ENCODE assay signal across 8 mouse cellular contexts in the genomic region with DNA sequence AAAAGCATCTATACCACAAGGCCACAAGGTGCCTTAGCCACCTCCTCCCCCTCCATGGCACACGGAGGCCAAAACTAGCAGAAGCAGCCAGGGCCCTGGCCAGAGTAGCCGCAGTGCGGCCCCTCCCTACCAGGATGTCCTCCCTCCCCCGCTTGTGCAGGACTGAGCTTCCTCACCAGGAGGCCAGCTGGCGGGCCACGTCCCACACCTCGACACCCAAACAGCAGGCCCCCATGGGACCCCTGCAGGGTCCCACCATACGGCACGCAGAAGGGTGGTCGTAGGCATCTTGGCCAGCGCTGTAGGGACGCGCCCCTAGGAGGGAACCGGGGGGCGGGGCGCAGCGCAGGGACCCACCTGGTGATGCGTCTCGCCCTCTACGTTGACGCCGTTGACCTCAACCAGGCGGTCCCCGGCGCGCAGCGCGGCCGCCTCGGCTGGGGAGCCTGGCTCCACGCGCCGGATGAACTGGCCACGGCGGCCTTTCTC. TPM values are rescaled to one million over a fixed set of nuclear protein-coding genes. Genes with fewer than 3 reads are reported as not detected.
DNase-seq lines count a peak whose midpoint lies in the region; ATAC-seq and TF ChIP-seq lines count a peak whose summit lies in the region.

No protein-coding gene starts in this region.

- no peak for DNase-seq in layer of hippocampus, adult 2 months (ENCODE audit: low spot score in 2 of 2)
- no peak for DNase-seq in layer of hippocampus, adult 9-10 months (ENCODE audit: low spot score)
- DNase-seq in R1 (ENCODE audit: low read depth, low spot score) = peak; percentile 33
- DNase-seq in forebrain, embryonic 11.5 days (ENCODE audit: low spot score) = peak; percentile 66
- DNase-seq in liver, embryonic 13.5 days = no peak
- no peak for DNase-seq in ovary, postnatal 14 days (ENCODE audit: low spot score)

- ATAC-seq in forebrain, embryonic 11.5 days (replicated peaks; ENCODE audit: low FRiP score) = peak; percentile 37
- peak; percentile 50; the same call in 1 of the 2 replicates for ATAC-seq in hindbrain, embryonic 15.5 days (ENCODE audit: low FRiP score, low read depth)
- ATAC-seq in liver, embryonic 13.5 days (ENCODE audit: low read depth) = no peak
- ATAC-seq in neural tube, embryonic 13.5 days (ENCODE audit: low read depth) = peak; percentile 51

- H3K9ac ChIP-seq in forebrain, embryonic 11.5 days (ENCODE audit: low read length) = peak overlapping the region; percentile 66
- peak overlapping the region; percentile 87 for H3K9ac ChIP-seq in hindbrain, embryonic 15.5 days
- H3K9ac ChIP-seq in liver, embryonic 13.5 days = peak overlapping the region; percentile 68
- H3K9ac ChIP-seq in neural tube, embryonic 13.5 days = peak overlapping the region; percentile 89

- H3K27ac ChIP-seq in layer of hippocampus, adult 2 months = peak overlapping the region; percentile 91
- H3K27ac ChIP-seq in forebrain, embryonic 11.5 days (ENCODE audit: low read depth, low read length) = no peak overlapping the region
- H3K27ac ChIP-seq in hindbrain, embryonic 15.5 days (replicated peaks) = peak overlapping the region; percentile 80
- H3K27ac ChIP-seq in liver, embryonic 13.5 days = no peak overlapping the region
- peak overlapping the region; percentile 59 for H3K27ac ChIP-seq in neural tube, embryonic 13.5 days (replicated peaks)

- no peaks in the 10 kb centered on the region for H3K9me3 ChIP-seq in forebrain, embryonic 11.5 days (ENCODE audit: control insufficient read depth, low read length)
- H3K9me3 ChIP-seq in hindbrain, embryonic 15.5 days = no peaks in the 10 kb centered on the region
- H3K9me3 ChIP-seq in liver, embryonic 13.5 days (replicated peaks) = no peaks in the 10 kb centered on the region
- H3K9me3 ChIP-seq in neural tube, embryonic 13.5 days = no peaks in the 10 kb centered on the region

- WGBS in forebrain, embryonic 11.5 days = 0% methylated on average over 35 of the region's 35 CpGs
- under 1% methylated on average over 32 of the region's 35 CpGs for WGBS in hindbrain, embryonic 15.5 days
- 1% methylated on average over 35 of the region's 35 CpGs for WGBS in liver, embryonic 13.5 days (ENCODE audit: insufficient replicate concordance)
- under 1% methylated on average over 35 of the region's 35 CpGs for WGBS in neural tube, embryonic 13.5 days

- peak overlapping the region; percentile 84 for H3K4me3 ChIP-seq in layer of hippocampus, adult 2 months
- H3K4me3 ChIP-seq in forebrain, embryonic 11.5 days (ENCODE audit: low read depth, low read length) = peak overlapping the region; percentile 49
- peak overlapping the region; percentile 72 for H3K4me3 ChIP-seq in hindbrain, embryonic 15.5 days
- H3K4me3 ChIP-seq in liver, embryonic 13.5 days (replicated peaks) = peak overlapping the region; percentile 62
- peak overlapping the region; percentile 69 for H3K4me3 ChIP-seq in neural tube, embryonic 13.5 days

- TF ChIP-seq CTCF in layer of hippocampus, adult 2 months (conservative IDR thresholded peaks at IDR 0.05) = peak; percentile 18; the same call in 1 of the 2 replicates

- H3K36me3 ChIP-seq in forebrain, embryonic 11.5 days (ENCODE audit: control insufficient read depth, insufficient read depth, low read length) = no peaks in the 10 kb centered on the region
- no peaks in the 10 kb centered on the region for H3K36me3 ChIP-seq in hindbrain, embryonic 15.5 days
- H3K36me3 ChIP-seq in liver, embryonic 13.5 days = no peaks in the 10 kb centered on the region
- no peaks in the 10 kb centered on the region for H3K36me3 ChIP-seq in neural tube, embryonic 13.5 days

- peaks cover 8% of the 10 kb centered on the region for H3K27me3 ChIP-seq in forebrain, embryonic 11.5 days (ENCODE audit: control insufficient read depth, insufficient read depth, low read length)
- H3K27me3 ChIP-seq in hindbrain, embryonic 15.5 days = 0 out of 2 replicates have a peak, but pooled peaks cover 7% of the 10 kb centered on the region
- H3K27me3 ChIP-seq in liver, embryonic 13.5 days = peaks cover 60% of the 10 kb centered on the region
- H3K27me3 ChIP-seq in neural tube, embryonic 13.5 days = peaks cover 37% of the 10 kb centered on the region

- peak overlapping the region; percentile 86 for H3K4me2 ChIP-seq in forebrain, embryonic 11.5 days (ENCODE audit: low read depth, low read length, severe bottlenecking)
- peak overlapping the region; percentile 92 for H3K4me2 ChIP-seq in hindbrain, embryonic 15.5 days
- H3K4me2 ChIP-seq in liver, embryonic 13.5 days = peak overlapping the region; percentile 82
- H3K4me2 ChIP-seq in neural tube, embryonic 13.5 days = peak overlapping the region; percentile 94

- H3K4me1 ChIP-seq in forebrain, embryonic 11.5 days (replicated peaks; ENCODE audit: control insufficient read depth, insufficient read depth, low read length) = peaks cover 8% of the 10 kb centered on the region
- peaks cover 23% of the 10 kb centered on the region for H3K4me1 ChIP-seq in hindbrain, embryonic 15.5 days (replicated peaks)
- H3K4me1 ChIP-seq in liver, embryonic 13.5 days (replicated peaks) = peaks cover 38% of the 10 kb centered on the region
- peaks cover 31% of the 10 kb centered on the region for H3K4me1 ChIP-seq in neural tube, embryonic 13.5 days (replicated peaks)

RNA-seq across cellular contexts. Expression of gene Slc9a3r2, which starts 0.5 kb away (rescaled TPM):
- 10 to 100 TPM; 41.9 to 44.1 TPM for total RNA-seq in layer of hippocampus, adult 2 months (2021)
- polyA plus RNA-seq in forebrain, embryonic 11.5 days (2014; fragmentation: Nextera tagmentation; extraction: Ambion mirVana) = 26.8 and 32.3 TPM in 2 replicates
- polyA plus RNA-seq in hindbrain, embryonic 15.5 days (2015; fragmentation: Nextera tagmentation; extraction: Ambion mirVana) = 55.5 and 57.0 TPM in 2 replicates
- 9.8 and 10.2 TPM in 2 replicates for polyA plus RNA-seq in liver, embryonic 13.5 days (2015; fragmentation: Nextera tagmentation; extraction: Ambion mirVana)
- 35.4 and 42.6 TPM in 2 replicates for polyA plus RNA-seq in neural tube, embryonic 13.5 days (2015; fragmentation: Nextera tagmentation; extraction: Ambion mirVana)

RNA-seq across cellular contexts. Expression of gene Npw, which starts 8.6 kb away (rescaled TPM):
- 1 to 10 TPM; 2.0 to 2.3 TPM for total RNA-seq in layer of hippocampus, adult 2 months (2021)
- polyA plus RNA-seq in forebrain, embryonic 11.5 days (2014; fragmentation: Nextera tagmentation; extraction: Ambion mirVana) = 0.32 TPM in 1 of 2 replicates, not detected in the other
- polyA plus RNA-seq in hindbrain, embryonic 15.5 days (2015; fragmentation: Nextera tagmentation; extraction: Ambion mirVana) = 0.31 and 0.54 TPM in 2 replicates
- polyA plus RNA-seq in liver, embryonic 13.5 days (2015; fragmentation: Nextera tagmentation; extraction: Ambion mirVana) = 0.24 and 0.28 TPM in 2 replicates
- not detected in 2 replicates for polyA plus RNA-seq in neural tube, embryonic 13.5 days (2015; fragmentation: Nextera tagmentation; extraction: Ambion mirVana)

RNA-seq across cellular contexts. Expression of gene Nthl1, which starts 17.1 kb away (rescaled TPM):
- total RNA-seq in layer of hippocampus, adult 2 months (2021) = 1 to 10 TPM; 6.2 to 6.8 TPM
- polyA plus RNA-seq in forebrain, embryonic 11.5 days (2014; fragmentation: Nextera tagmentation; extraction: Ambion mirVana) = 20.0 TPM in 2 replicates
- polyA plus RNA-seq in hindbrain, embryonic 15.5 days (2015; fragmentation: Nextera tagmentation; extraction: Ambion mirVana) = 11.4 and 11.6 TPM in 2 replicates
- polyA plus RNA-seq in liver, embryonic 13.5 days (2015; fragmentation: Nextera tagmentation; extraction: Ambion mirVana) = 8.4 and 9.2 TPM in 2 replicates
- polyA plus RNA-seq in neural tube, embryonic 13.5 days (2015; fragmentation: Nextera tagmentation; extraction: Ambion mirVana) = 7.4 and 9.7 TPM in 2 replicates

RNA-seq across cellular contexts. Expression of gene Tsc2, which starts 17.2 kb away (rescaled TPM):
- total RNA-seq in layer of hippocampus, adult 2 months (2021) = 100 to 1,000 TPM; 192 to 223 TPM
- polyA plus RNA-seq in forebrain, embryonic 11.5 days (2014; fragmentation: Nextera tagmentation; extraction: Ambion mirVana) = 77.6 and 87.4 TPM in 2 replicates
- 71.7 and 81.0 TPM in 2 replicates for polyA plus RNA-seq in hindbrain, embryonic 15.5 days (2015; fragmentation: Nextera tagmentation; extraction: Ambion mirVana)
- 18.6 and 22.4 TPM in 2 replicates for polyA plus RNA-seq in liver, embryonic 13.5 days (2015; fragmentation: Nextera tagmentation; extraction: Ambion mirVana)
- 62.5 and 73.0 TPM in 2 replicates for polyA plus RNA-seq in neural tube, embryonic 13.5 days (2015; fragmentation: Nextera tagmentation; extraction: Ambion mirVana)

RNA-seq across cellular contexts. Expression of gene Zfp598, which starts 19.9 kb away (rescaled TPM):
- 10 to 100 TPM; 36.6 to 43.9 TPM for total RNA-seq in layer of hippocampus, adult 2 months (2021)
- 37.6 and 38.4 TPM in 2 replicates for polyA plus RNA-seq in forebrain, embryonic 11.5 days (2014; fragmentation: Nextera tagmentation; extraction: Ambion mirVana)
- 20.6 and 24.5 TPM in 2 replicates for polyA plus RNA-seq in hindbrain, embryonic 15.5 days (2015; fragmentation: Nextera tagmentation; extraction: Ambion mirVana)
- polyA plus RNA-seq in liver, embryonic 13.5 days (2015; fragmentation: Nextera tagmentation; extraction: Ambion mirVana) = 9.5 and 13.1 TPM in 2 replicates
- polyA plus RNA-seq in neural tube, embryonic 13.5 days (2015; fragmentation: Nextera tagmentation; extraction: Ambion mirVana) = 20.9 and 22.2 TPM in 2 replicates

Comparison
In these comparisons a context has a peak if more than half of its experiments do, and no peak if none do; other contexts are left out.
1. DNase-seq: peak in R1 (single experiment) and forebrain, embryonic 11.5 days (single experiment); none in layer of hippocampus, adult 2 months (0 of 2), layer of hippocampus, adult 9-10 months (single experiment), liver, embryonic 13.5 days (single experiment) and ovary, postnatal 14 days (single experiment).
2. H3K27ac ChIP-seq: peak in layer of hippocampus, adult 2 months (single experiment), hindbrain, embryonic 15.5 days (single experiment) and neural tube, embryonic 13.5 days (single experiment); none in forebrain, embryonic 11.5 days (single experiment) and liver, embryonic 13.5 days (single experiment).
3. Peak in every context shown above with its lines, with median percentiles within 50 percentile points of each other: H3K4me3 ChIP-seq, H3K4me2 ChIP-seq and H3K9ac ChIP-seq.